Mouse (Mus musculus): ENCODE data around the gene Tmem274. TPM values are rescaled to one million over a fixed set of nuclear protein-coding genes. Genes with fewer than 3 reads are reported as not detected.

Gene Tmem274
- total and polyA plus RNA-seq, 3 experiments, result not detected

- Histone ChIP-seq H3K27ac (peak overlapping the region; percentile 79), H3K4me1 (ENCODE audit: control insufficient read depth, insufficient read depth, low read length) (peaks cover under 1% of the 10 kb centered on the region), H3K4me3 (no peak overlapping the region), H3K79me2 (replicated peaks; ENCODE audit: control insufficient read depth, insufficient read depth, low read length) (peaks cover 2% of the 10 kb centered on the region), H3K36me3 (ENCODE audit: control insufficient read depth, insufficient read depth, low read length) (peaks cover 19% of the 10 kb centered on the region), H3K9ac (ENCODE audit: low read depth, low read length) (no peak overlapping the region), H3K27me3 (ENCODE audit: control insufficient read depth, insufficient read depth, low read length) (no peaks in the 10 kb centered on the region)
- 60% methylated on average over 14 of the region's 14 CpGs for WGBS
- DNase-seq, result peak; percentile 46 to 74
- intact Hi-C loops (cut with DNase I), result loop anchor here (5.0 kb wide), 2 partner anchors 37 to 142 kb away; partner anchors contain the start of gene Rbp7
- no peak for TF ChIP-seq POLR2A (IDR thresholded peaks at IDR 0.05; ENCODE audit: insufficient read depth, low read depth, low read length)
- TF ChIP-seq EP300 (IDR thresholded peaks at IDR 0.05; ENCODE audit: insufficient read depth, low read depth, low read length), result no peak
- no peak for TF ChIP-seq CTCF (IDR thresholded peaks at IDR 0.05)
These were observed 12.4 kb downstream of the Tmem274 start for GRCm38 (mm10) chr4:149489415-149490240.

GRCm38 (mm10) chr4:149491151-149491550 is 14.0 kb downstream of the Tmem274 start:
- intact Hi-C loops (cut with DNase I), result no loop called here
- no peak for DNase-seq
- Histone ChIP-seq H3K36me3 (ENCODE audit: control insufficient read depth, insufficient read depth, low read length) (peaks cover 19% of the 10 kb centered on the region), H3K4me3 (no peak overlapping the region), H3K79me2 (replicated peaks; ENCODE audit: control insufficient read depth, insufficient read depth, low read length) (peaks cover 2% of the 10 kb centered on the region), H3K9ac (ENCODE audit: low read depth, low read length) (no peak overlapping the region), H3K4me1 (ENCODE audit: control insufficient read depth, insufficient read depth, low read length) (no peaks in the 10 kb centered on the region; the same call in 1 of the 2 replicates), H3K27ac (no peak overlapping the region), H3K27me3 (ENCODE audit: control insufficient read depth, insufficient read depth, low read length) (no peaks in the 10 kb centered on the region)
- 99% methylated on average over 3 of the region's 3 CpGs for WGBS
- TF ChIP-seq POLR2A (IDR thresholded peaks at IDR 0.05; ENCODE audit: insufficient read depth, low read depth, low read length) (no peak), CTCF (IDR thresholded peaks at IDR 0.05) (peak; percentile 54)

GRCm38 (mm10) chr4:149496612-149497011 is 19.4 kb downstream of the Tmem274 start:
- WGBS, result 71% methylated on average over 2 of the region's 2 CpGs
- no peaks in the 10 kb centered on the region for H3K79me2 ChIP-seq (replicated peaks; ENCODE audit: control insufficient read depth, insufficient read depth, low read length)
- H3K36me3 ChIP-seq (ENCODE audit: control insufficient read depth, insufficient read depth, low read length), result no peaks in the 10 kb centered on the region
- H3K27ac ChIP-seq, result no peak overlapping the region
- no peaks in the 10 kb centered on the region for H3K27me3 ChIP-seq (ENCODE audit: control insufficient read depth, insufficient read depth, low read length)
- no peak overlapping the region for H3K9ac ChIP-seq (ENCODE audit: low read depth, low read length)
- no peak overlapping the region for H3K4me3 ChIP-seq
- TF ChIP-seq POLR2A (IDR thresholded peaks at IDR 0.05; ENCODE audit: insufficient read depth, low read depth, low read length) (no peak), CTCF (IDR thresholded peaks at IDR 0.05) (no peak), EP300 (IDR thresholded peaks at IDR 0.05; ENCODE audit: insufficient read depth, low read depth, low read length) (no peak)
- no peak for DNase-seq
- intact Hi-C loops (cut with DNase I), result no loop called here
- no peaks in the 10 kb centered on the region for H3K4me1 ChIP-seq (ENCODE audit: control insufficient read depth, insufficient read depth, low read length)

GRCm38 (mm10) chr4:149498901-149499300 is 21.7 kb downstream of the Tmem274 start:
- no peaks in the 10 kb centered on the region for H3K27me3 ChIP-seq (ENCODE audit: control insufficient read depth, insufficient read depth, low read length)
- no peak for TF ChIP-seq CTCF (IDR thresholded peaks at IDR 0.05)
- TF ChIP-seq EP300 (IDR thresholded peaks at IDR 0.05; ENCODE audit: insufficient read depth, low read depth, low read length), result no peak
- no peak for TF ChIP-seq POLR2A (IDR thresholded peaks at IDR 0.05; ENCODE audit: insufficient read depth, low read depth, low read length)
- H3K4me3 ChIP-seq, result no peak overlapping the region
- H3K9ac ChIP-seq (ENCODE audit: low read depth, low read length), result no peak overlapping the region
- H3K4me1 ChIP-seq (ENCODE audit: control insufficient read depth, insufficient read depth, low read length), result no peaks in the 10 kb centered on the region
- no peaks in the 10 kb centered on the region for H3K79me2 ChIP-seq (replicated peaks; ENCODE audit: control insufficient read depth, insufficient read depth, low read length)
- intact Hi-C loops (cut with DNase I), result no loop called here
- 85% methylated on average over 8 of the region's 8 CpGs for WGBS
- no peak for DNase-seq
- no peak overlapping the region for H3K27ac ChIP-seq
- no peaks in the 10 kb centered on the region for H3K36me3 ChIP-seq (ENCODE audit: control insufficient read depth, insufficient read depth, low read length)

- Histone ChIP-seq H3K36me3 (ENCODE audit: control insufficient read depth, insufficient read depth, low read length) (no peaks in the 10 kb centered on the region), H3K27ac (no peak overlapping the region)
These were observed 22.6 kb downstream of the Tmem274 start for GRCm38 (mm10) chr4:149499790-149500189.

GRCm38 (mm10) chr4:149504363-149504762 is 27.2 kb downstream of the Tmem274 start:
- no peak for DNase-seq
- Histone ChIP-seq H3K4me1 (ENCODE audit: control insufficient read depth, insufficient read depth, low read length) (no peaks in the 10 kb centered on the region), H3K36me3 (ENCODE audit: control insufficient read depth, insufficient read depth, low read length) (no peaks in the 10 kb centered on the region), H3K27ac (no peak overlapping the region), H3K9ac (ENCODE audit: low read depth, low read length) (no peak overlapping the region), H3K27me3 (ENCODE audit: control insufficient read depth, insufficient read depth, low read length) (no peaks in the 10 kb centered on the region), H3K4me3 (no peak overlapping the region), H3K79me2 (replicated peaks; ENCODE audit: control insufficient read depth, insufficient read depth, low read length) (no peaks in the 10 kb centered on the region)
- TF ChIP-seq CTCF (IDR thresholded peaks at IDR 0.05), result no peak; the same call in 1 of the 2 replicates
- no peak for TF ChIP-seq EP300 (IDR thresholded peaks at IDR 0.05; ENCODE audit: insufficient read depth, low read depth, low read length)
- TF ChIP-seq POLR2A (IDR thresholded peaks at IDR 0.05; ENCODE audit: insufficient read depth, low read depth, low read length), result no peak
- WGBS, result 80% methylated on average over 5 of the region's 5 CpGs
- intact Hi-C loops (cut with DNase I), result no loop called here

More at GRCm38 (mm10) chr4:149499790-149500189, 22.6 kb downstream of the Tmem274 start:
- Histone ChIP-seq H3K79me2 (replicated peaks; ENCODE audit: control insufficient read depth, insufficient read depth, low read length) (no peaks in the 10 kb centered on the region), H3K27me3 (ENCODE audit: control insufficient read depth, insufficient read depth, low read length) (no peaks in the 10 kb centered on the region), H3K9ac (ENCODE audit: low read depth, low read length) (no peak overlapping the region), H3K4me3 (no peak overlapping the region), H3K4me1 (ENCODE audit: control insufficient read depth, insufficient read depth, low read length) (no peaks in the 10 kb centered on the region)
- intact Hi-C loops (cut with DNase I), result no loop called here
- no peak for DNase-seq
- no peak for TF ChIP-seq EP300 (IDR thresholded peaks at IDR 0.05; ENCODE audit: insufficient read depth, low read depth, low read length)
- TF ChIP-seq POLR2A (IDR thresholded peaks at IDR 0.05; ENCODE audit: insufficient read depth, low read depth, low read length), result no peak
- TF ChIP-seq CTCF (IDR thresholded peaks at IDR 0.05), result no peak
- 68% methylated on average over 5 of the region's 5 CpGs for WGBS

Measured in heart, adult 2 months (tissue).